Mouse (Mus musculus): ENCODE measurements around the gene Olfr859.
"Not testable (repeated sequence)": the region's sequence is repeated elsewhere in the genome, so short reads cannot be mapped to it uniquely, and the experiment has no call there.

Gene Olfr859

DNA sequence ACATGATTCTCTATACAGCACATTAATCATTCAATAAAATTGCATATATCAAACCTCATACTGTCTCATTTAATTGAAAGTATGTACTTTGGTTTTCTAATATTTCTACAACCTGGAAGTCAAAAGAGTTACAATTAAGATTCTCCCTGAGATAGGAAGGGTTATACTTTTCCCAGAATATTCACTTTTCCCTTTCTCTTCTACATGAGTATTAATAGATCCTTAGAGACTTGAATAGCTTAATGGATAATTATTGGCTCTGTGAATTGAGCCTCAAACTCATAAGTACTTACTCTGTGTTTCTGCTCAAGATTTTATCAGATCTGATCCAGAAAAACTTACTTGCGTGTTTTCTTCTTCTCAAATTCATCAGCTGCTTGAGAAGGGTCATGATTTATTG, at the start of gene Olfr859:
Gene Olfr859, plus strand, starts transcription at position 301 of the 400 bp plus-strand sequence.
- DNase-seq (ENCODE audit: extremely low read depth, low read depth, low spot score) = not testable (repeated sequence)

DNA sequence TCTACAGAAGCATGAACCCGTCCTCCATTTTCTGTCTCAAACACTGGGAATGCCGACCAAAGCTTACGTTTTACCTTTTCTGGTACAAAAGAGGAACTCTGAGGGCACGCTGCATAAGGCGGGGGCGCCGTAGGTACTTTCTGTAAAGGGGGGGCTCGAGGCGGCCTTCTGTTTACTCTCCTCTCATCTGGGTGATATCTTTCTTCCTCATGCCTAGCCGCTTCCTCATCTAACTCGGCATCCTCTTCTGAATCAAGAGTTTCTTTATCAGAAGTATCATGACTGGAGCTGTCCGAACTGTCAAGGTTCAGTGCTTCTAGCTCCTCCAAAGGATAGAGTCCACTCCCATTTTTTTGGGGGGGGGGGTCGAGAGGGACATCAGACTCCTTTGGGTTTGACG, 35.6 kb upstream of the Olfr859 start:
- DNase-seq (ENCODE audit: extremely low read depth, low read depth, low spot score) = no peak

DNA sequence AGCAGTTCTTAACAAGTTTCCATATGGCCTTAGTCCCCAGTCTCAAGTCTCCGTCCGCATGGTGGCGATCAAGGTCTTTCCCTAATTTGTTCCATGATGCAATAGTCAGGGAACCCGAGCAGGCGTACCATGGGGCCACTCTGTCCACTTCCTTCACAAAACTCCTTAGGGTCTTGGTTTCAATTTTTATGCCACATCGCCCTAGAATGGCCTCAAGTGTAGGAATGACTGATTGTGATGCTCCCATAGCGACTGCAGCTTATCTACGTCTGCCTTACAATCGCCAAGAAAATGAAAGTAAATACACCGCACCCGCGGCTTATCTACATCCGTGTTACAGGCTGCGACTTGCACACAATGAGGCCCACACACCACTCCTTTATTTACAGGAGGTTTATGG, 35.0 kb upstream of the Olfr859 start:
- no peak for DNase-seq (ENCODE audit: extremely low read depth, low read depth, low spot score)

DNA sequence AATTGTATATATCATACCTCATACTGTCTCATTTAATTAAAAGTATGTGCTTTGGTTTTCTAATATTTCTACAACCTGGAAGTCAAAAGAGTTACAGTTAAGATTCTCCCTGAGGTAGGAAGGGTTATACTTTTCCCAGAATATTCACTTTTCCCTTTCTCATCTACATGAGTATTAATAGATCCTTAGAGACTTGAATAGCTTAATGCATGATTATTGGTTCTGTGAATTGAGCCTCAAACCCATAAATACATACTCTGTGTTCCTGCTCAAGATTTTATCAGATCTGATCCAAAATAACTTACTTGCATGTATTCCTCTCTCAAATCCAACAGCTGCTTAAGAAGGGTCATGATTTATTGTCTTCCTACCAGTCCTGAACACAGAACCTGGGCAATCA, 24.7 kb upstream of the Olfr859 start, which contains the start of gene Olfr58:
Gene Olfr58, plus strand, starts transcription at position 301 of the 400 bp plus-strand sequence.
- DNase-seq (ENCODE audit: extremely low read depth, low read depth, low spot score) = no peak

- DNase-seq (ENCODE audit: extremely low read depth, low read depth, low spot score) = no peak
Observed at GRCm38 (mm10) chr9:19803000-19803399, 1.7 kb upstream of the Olfr859 start.

DNA sequence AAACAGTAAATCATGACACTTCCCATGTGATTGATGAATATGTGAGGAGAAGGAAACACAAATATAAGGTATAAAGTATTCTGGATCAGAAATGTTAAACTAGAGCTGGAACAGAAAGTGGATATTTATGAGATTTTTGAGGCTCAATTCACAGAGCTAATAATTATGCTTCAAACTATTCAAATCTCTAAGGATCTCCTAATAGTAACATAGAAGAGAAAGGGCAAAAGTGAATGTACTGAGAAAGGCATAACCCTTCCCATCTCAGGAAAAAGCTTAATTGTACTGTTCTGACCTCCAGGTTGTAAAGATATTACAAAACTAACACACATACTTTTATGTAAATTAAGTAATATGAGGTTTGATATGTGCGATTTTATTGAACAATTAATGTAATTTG, 44.9 kb downstream of the Olfr859 start, which contains the start of gene Olfr860:
Gene Olfr860, minus strand, starts transcription at position 101 of the 400 bp plus-strand sequence.
- no peak for DNase-seq (ENCODE audit: extremely low read depth, low read depth, low spot score)

All from fat pad, adult 2 months (tissue).